Mouse (Mus musculus): ENCODE data around the gene Nomo1.

Nomo1 gene

DNA sequence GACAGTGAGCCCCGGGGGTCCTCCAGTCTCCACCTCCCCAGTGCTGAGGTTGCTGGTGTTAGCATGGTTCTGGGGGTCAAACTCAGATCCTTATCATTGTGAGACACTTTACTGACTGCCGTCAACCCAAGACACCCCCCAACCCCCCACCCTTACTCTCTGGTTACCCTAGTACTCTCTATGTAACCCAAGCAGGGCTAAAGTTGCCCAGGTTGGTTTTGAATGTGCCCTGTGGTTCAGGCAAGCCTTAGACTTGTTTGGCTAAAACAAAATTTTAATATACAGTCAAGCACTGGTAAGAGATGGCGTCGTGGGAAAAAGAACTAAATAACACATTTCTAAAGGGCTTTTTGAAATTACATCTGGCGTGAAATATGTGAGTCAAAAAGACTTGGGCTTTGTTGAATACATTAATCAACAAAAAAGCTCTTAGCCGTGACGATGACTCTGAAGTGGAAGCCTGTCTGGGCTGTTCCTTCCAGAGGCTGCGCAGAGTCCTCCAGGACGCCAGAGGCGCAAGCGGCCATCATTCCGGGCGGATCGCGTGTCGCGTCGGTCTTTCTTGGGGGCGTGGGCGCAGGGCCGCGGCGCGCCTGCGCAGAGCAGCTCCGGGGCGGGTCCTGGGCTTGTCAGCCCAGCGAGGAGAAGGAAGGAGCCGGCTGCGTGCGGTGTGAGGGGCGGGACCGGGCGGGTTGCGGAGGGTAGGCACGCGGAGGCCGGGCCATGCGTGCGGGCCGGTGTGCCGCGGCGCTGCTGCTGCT is at the start of gene Nomo1:
Gene Nomo1 (plus strand): TSS at position 590 of the 761 bp plus-strand sequence.
- peak; percentile 91 to 97 for DNase-seq (ENCODE audit: low spot score in 2 of 2)

DNA sequence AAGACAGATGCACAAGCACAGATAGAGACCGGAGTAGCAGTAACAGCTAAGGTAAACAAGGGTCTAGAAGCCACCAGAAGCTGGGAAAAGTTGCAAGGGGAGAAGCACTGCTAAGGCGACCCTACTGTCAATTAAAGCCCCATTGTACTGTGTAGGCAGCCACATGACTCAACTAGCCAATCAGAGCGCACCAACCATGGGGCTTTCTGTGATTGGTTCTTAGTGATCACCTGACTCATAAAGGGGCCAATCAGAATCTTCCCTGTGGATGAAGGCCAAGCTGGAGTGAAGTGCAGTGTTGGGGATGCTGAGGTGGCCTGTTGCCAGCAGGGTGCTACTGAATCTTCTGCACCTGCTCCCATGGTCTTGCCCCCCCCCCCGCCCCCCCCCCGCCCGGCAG is 46.6 kb upstream of the Nomo1 start:
- DNase-seq (ENCODE audit: low spot score in 2 of 2) = no peak

DNA sequence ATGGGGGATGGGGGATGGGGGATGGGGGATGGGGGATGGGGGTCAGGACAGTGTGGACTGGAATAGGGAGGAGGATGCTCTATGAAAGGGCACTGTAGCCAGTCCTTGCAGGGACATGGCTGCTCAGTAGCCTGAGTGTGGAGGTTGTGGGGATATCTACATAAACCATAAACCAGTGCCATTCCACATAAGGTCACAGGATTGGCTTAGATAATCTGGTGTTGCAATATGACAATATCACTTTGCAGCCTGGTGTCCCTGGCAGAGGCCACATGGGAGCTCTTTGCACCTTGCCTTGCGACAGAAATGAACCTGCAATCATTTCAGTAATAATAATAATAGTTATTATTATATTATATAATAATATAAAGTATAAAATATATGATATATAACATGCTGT is 45.2 kb upstream of the Nomo1 start:
- DNase-seq (ENCODE audit: low spot score in 2 of 2) = no peak

GRCm38 (mm10) chr7:45992470-45992869 is 41.0 kb upstream of the Nomo1 start:
- DNase-seq (ENCODE audit: low spot score in 2 of 2) = no peak

GRCm38 (mm10) chr7:46000577-46000976 is 32.9 kb upstream of the Nomo1 start:
- no peak for DNase-seq (ENCODE audit: low spot score in 2 of 2)

DNA sequence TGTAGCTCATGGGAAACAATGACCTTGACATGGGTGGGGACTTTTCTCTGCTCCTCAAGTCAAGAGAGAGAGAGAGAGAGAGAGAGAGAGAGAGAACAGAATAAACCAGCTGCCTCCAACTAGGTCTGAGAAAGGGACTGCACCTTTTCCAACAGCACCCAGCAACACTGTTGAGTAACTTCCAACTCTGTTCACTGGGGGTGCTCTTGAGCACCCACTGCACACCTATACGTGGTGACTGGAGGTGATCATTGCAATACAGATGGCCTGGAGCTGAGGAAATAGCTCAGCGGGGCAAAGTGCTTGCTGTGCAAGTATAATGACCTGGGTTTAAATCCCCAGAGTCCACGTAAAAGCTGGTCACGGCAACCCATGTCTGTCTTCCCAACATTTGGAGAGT is 30.8 kb upstream of the Nomo1 start:
- no peak for DNase-seq (ENCODE audit: low spot score in 2 of 2)

DNA sequence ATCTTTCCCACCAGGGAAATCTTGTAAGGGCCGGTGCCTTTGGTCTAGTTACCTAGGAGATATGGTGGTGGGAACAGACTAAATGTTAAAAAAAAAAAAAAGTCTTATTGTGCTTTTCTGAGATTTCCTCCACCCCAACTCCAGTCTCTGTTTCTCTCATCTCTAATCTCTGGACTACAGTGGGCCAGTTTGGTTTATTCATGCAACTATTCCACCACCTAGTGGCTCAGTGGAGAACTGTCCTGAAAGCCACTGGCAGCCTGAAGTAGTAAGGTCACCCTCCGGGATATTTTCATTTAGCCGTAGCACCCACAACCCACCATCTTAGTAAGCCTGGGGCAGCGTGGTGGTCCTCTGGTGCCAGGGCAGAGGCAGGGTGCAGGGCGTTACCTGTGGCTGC is 23.9 kb upstream of the Nomo1 start:
- peak in 1 of 2 experiments; percentile 45 for DNase-seq (ENCODE audit: low spot score in 2 of 2)

- no peak for DNase-seq (ENCODE audit: low spot score in 2 of 2)
These were observed 21.4 kb upstream of the Nomo1 start for GRCm38 (mm10) chr7:46012121-46012520.

GRCm38 (mm10) chr7:46013266-46014010 is 20.1 kb upstream of the Nomo1 start:
- DNase-seq (ENCODE audit: low spot score in 2 of 2) = no peak

DNA sequence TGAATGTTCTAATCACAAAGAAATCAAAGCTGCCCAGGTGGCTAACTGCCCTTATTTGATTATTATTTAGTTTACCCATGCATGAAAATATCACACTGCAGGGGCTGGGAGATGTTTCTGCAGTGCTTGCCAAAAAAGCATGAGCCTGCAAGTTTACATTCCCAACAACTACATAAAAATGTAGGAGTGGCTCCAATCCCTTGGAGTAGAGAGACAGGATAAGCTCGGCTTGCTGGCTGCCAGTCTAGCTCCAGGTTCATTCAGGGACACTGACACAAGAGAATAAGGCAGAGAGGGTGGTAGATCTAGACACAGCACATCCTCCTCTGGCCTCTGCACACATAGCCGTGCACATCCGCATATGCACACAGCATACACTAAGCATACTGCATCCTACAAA is 13.9 kb upstream of the Nomo1 start:
- no peak for DNase-seq (ENCODE audit: low spot score in 2 of 2)

- DNase-seq (ENCODE audit: low spot score in 2 of 2) = no peak
These were observed 11.5 kb upstream of the Nomo1 start for GRCm38 (mm10) chr7:46021951-46022350.

DNA sequence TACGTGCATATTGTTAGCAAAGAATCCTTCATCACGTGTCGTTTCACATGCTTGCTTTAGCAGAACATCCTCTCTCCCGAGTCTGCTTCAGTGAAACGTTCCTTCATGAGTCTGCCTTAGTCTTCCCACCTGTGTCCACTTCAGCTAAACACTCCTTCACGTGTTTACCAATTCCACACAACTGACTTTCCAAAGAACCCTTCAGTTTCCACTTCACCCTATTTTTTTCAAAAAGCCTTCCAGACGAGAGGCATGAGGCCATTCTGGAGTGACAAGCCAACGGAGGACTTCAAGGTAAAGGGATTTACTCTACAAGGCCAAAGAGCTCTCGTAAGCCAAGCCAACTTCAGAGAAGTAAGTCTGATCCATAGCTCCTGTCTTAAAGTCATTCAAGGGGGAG is 8.1 kb upstream of the Nomo1 start:
- no peak for DNase-seq (ENCODE audit: low spot score in 2 of 2)

GRCm38 (mm10) chr7:46028681-46029080 is 4.8 kb upstream of the Nomo1 start:
- DNase-seq (ENCODE audit: low spot score in 2 of 2) = no peak

DNA sequence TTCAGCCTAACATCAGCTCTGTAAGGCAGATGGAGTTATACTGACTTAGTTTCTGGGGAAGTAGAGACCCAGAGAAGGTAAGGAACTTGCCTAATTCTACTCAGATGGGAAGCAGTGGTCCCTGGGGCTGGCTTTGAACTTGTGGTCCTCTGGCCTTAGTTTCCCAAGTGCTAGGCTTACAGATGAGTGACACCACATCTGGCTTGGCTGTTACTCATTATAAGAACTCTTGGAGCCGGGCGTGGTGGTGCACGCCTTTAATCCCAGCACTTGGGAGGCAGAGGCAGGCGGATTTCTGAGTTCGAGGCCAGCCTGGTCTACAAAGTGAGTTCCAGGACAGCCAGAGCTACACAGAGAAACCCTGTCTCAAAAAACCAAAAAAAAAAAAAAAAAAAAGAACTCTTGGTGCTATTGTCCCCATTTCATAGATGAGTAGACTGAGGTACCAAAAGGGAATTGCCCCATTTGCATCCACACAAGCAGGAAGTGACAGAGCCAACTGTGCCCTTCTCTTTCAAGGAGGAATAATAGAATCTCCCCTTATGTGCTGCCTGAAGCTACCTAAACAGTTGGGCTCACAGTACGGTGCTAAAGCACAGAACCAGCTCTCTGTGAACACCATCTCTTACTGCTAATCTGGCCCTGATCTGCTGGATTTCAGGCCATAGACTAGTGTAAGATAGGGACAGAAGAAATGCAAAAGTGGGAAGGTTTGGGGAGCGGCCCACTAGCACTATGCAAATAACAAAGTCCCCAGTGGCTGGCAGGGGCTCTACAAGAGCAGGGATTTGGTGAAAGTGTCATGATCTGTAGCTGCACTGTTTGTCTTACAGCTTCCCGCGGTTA is 4.0 kb upstream of the Nomo1 start:
- DNase-seq (ENCODE audit: low spot score in 2 of 2) = no peak

DNA sequence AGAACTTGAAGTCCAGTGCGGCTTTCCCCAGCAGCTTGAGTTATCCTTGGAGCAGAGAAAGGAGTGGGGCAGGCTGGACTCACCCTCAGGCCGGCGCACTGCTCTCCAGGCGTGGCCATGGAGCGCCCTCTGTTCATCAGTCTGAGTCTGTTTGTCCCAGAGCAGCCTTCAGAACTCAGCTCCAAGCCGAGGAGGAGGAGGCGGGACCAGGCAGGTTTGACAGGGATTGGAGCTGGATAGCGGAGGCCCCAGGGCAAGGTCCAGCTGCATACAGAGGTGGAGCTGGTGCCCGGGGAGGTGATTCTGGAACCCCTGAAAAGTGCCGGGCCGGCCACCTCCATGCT is 3.4 kb upstream of the Nomo1 start, which contains the start of gene Abcc6:
Gene Abcc6 (minus strand): TSS at position 158 of the 344 bp plus-strand sequence.
- DNase-seq (ENCODE audit: low spot score in 2 of 2) = no peak

DNA sequence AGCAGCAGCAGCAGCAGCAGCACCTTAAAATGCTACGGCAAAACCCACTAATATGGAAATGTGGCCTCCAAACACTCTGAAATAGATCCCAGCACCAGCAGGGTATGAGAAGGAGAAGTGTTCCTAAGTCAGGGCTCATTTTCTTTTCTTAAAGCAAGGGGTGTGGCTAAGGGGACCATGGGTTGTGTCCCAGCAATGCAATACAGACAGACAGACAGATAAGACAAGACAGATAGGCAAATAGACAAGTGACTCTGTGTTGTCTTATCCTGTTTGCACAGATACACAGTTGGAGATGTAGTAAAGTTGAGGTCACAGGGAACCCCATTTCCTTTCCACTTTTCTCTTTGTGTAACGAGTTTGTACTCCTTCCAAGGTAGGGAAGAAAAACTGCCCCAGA is 2.4 kb upstream of the Nomo1 start:
- no peak for DNase-seq (ENCODE audit: low spot score in 2 of 2)

DNA sequence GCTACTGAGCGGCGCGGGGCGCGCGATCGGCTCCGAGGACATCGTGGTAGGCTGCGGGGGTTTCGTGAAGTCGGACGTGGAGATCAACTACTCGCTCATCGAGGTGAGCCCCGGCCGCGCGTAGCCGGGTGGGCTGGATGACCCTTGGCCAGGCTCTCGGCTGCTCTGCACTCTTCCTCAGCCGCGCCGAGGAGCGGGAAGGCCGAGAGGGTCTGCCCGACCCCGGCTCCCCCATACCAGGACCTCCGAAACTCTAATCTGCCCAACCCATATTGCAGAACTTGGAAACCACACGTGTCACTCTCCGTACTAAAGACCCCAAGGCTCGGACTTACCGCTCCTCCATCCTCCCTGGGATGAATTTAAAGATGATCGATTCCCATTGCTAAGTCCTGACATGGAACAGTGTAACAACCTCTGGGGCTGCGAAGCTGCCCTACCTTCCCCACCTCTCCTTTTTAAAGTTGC is 406 bp downstream of the Nomo1 start:
- DNase-seq (ENCODE audit: low spot score in 2 of 2) = no peak

DNA sequence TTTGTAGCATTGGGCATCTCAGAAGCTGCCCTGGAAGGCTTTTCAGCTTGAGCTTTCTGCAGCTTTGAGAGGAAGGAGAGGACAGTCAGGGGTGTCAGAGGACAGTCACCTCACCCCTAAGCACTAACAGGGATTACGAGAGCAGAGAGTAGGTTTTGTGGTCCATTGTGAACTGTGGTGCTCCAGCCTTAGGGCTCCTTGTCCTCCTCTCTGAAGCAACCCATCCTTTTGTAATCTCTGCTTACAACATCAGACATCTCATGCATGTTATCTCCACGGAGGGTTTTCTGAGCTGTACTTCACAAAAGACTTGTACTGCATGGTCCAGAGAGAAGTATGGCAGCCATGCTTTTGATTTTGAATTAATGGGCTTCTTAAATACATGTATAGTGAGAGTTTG is 1.5 kb downstream of the Nomo1 start:
- no peak for DNase-seq (ENCODE audit: low spot score in 2 of 2)

DNA sequence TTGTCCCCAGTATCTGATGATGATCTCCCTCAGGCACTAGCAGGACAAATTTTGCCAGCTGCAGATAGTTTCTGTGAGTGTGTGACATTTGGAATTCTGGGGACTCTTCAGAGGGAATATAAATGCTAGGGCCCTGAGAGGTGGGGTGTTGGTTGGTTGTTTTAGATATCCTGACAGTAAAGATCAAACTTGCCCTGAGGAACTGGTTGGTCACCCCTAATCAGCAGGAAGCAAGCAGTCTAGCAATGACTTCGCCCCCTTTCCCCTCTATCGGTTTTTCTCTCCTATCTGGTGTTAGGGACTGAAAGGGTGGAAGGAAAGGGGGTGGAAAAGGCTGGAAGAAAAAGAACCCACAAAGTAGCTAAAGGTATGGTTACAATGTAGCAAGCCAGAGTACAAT is 2.0 kb downstream of the Nomo1 start:
- DNase-seq (ENCODE audit: low spot score in 2 of 2) = no peak

DNA sequence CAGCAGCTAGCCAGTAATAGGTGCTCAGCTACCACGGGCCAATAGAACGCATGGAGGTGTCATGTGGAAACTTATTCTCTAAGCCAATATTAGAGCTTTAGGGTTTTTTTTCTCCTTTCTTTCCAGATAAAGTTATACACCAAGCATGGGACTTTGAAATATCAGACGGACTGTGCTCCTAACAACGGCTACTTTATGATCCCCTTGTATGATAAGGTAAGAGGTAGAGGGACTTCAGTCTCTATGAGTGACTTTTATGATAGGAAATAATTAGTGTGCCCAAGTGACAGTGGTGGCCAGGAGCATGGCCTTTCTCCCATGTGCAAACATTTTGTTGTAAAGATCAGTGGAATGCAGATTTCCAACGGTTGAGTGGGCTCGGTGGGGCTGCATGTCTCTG is 3.9 kb downstream of the Nomo1 start:
- DNase-seq (ENCODE audit: low spot score in 2 of 2) = no peak

- no peak for DNase-seq (ENCODE audit: low spot score in 2 of 2)
These were observed 6.4 kb downstream of the Nomo1 start for GRCm38 (mm10) chr7:46039873-46040272.

- no peak for DNase-seq (ENCODE audit: low spot score in 2 of 2)
These were observed 10.6 kb downstream of the Nomo1 start for GRCm38 (mm10) chr7:46044106-46044505.
